Mouse (Mus musculus): ENCODE measurements at regions not wholly inside any gene's neighbourhood (a gene's known extent, or its start where the extent isn't known, plus 50 kb on each side); places are given as distances from the start of the nearest gene placed in this dataset.

DNA sequence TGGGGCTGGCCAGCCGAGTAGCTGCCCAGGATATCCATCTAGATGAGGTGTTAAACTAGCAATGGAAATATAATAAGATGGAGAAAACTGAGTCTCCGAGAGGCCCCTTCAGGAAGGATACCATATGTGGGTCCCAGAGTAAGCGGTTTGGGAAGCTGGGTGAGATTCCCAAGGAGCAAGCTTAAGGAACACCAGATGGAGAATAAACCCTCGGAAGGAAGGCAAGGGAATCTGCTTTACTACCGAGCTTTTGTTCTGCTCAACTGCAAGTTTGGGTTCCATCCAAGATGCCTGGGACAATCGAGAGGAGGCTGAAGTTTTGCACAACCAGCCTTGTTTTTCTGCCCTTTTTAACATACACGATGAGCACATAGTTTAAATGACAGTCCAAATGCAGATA lies 164.9 kb upstream of the Osr1 start:
- no peak for DNase-seq (ENCODE audit: inconsistent ontology term)

DNA sequence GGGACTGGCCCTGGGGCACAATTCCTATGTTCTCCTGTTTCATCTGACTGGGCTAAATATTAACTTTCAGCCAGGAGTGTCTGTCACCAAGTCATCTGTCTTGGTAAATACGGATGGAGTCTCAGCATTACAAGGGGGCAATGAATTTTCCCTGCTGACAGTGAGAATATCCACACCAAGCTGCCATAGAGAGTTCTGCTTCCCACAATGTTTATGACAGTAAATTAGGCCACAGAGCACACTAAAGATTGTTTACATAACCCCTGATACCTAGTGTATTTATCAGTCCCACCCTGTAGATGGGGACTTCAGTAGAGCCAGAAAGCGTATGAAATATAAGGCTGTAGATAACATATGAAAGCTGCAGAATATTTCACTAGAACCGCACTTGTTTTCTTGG lies 150.6 kb upstream of the Osr1 start:
- no peak for DNase-seq (ENCODE audit: inconsistent ontology term)

DNA sequence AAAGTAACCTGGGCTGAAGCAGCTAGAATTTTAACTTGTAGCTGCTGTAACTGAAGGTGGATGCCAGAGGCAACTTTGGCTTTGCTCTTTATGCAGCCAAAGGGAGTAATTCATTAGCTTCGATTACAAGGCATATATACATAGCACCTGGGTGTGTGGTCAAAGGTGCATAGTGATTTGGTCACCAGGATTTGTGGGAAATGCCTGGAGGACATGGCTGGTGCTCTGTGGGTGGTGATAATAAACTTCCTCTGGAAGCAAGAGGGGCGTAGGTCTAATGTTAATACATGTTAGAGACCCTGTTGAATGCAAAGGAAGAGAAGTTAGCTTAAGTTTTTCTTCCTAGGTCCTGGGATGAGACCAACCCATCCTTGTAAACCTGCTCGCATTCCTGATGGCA lies 139.3 kb upstream of the Osr1 start:
- DNase-seq (ENCODE audit: inconsistent ontology term), result no peak

GRCm38 (mm10) chr12:9438575-9439161 lies 131.2 kb upstream of the Osr1 start:
- no peak for DNase-seq (ENCODE audit: inconsistent ontology term)

GRCm38 (mm10) chr12:9450620-9451019 lies 119.3 kb upstream of the Osr1 start:
- DNase-seq (ENCODE audit: inconsistent ontology term), result no peak

GRCm38 (mm10) chr12:9460193-9460592 lies 109.7 kb upstream of the Osr1 start:
- DNase-seq (ENCODE audit: inconsistent ontology term), result no peak

DNA sequence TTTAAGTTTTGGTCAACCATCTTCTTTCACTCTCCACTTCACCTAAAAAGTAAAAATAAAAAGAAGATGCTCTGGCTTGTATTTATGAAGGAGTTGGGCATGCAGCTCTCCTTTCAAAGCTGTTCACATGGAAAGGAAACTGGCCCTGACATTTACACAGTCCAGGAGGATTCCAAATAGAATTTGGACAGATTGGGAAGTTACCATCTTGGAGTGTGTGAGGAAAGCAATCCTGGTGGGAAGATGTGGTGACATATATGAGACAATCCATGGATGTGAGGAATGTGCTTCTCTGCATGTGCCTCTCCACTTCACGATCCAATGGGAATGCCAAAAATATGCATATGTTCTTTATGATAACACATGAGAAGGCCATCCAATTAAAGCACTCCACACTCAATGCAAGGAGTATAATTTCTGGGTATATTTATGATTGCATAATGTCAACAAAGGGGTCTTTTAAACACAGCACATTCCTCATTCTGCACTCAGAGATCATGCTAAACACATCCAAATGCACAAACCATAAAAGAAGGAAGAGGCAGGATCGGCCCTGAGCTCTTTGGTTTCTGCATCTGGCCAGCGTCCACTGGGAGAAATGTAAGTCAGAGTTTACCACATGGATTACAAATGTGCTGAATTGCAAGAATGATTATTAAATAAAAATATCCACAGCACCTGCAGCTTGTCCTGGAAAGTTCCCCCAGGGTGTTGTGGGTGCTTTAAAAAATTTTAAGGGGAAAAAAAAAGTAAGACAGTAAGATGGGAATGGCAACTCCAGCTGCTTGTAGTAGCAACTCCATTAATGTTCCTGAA lies 100.1 kb upstream of the Osr1 start:
- no peak for DNase-seq (ENCODE audit: inconsistent ontology term)

DNA sequence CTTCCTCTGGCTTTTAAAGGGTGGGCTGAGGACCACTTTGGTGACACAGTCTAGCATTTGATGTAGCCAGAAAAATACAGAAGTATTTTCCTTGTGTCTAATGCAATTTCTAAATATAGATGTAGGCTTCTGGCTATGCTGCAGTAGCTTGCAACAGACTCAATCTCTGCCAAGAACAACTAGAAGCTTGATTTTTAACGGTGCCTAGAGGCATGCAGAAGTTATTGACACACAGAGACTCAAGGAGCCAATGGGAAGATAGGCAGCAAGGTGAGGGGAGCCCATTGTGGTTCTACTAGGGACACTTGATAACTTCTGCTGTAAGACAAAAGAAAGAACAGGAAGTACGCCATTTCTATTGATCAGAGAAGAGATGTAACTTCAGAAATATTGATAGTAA lies 94.1 kb upstream of the Osr1 start:
- DNase-seq (ENCODE audit: inconsistent ontology term), result no peak

DNA sequence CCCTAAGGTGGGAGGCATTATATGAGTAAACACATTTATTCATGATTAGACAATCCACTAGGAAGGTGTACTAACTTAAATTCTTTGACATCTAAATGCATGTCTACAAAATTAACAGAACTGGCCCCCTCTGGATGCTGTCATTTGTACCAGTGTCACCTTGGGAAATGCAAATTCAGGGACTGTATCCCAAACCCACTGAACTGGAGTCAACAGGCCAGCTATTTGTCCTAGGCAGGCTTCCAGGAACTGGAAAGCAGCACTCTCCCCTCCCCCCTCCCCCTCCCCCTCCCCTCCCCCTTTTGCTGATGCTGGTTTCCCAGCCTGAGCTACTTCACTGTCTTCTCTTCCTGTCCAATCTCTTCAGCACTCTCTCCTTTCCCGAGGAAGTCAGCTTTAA lies 91.7 kb upstream of the Osr1 start:
- no peak for DNase-seq (ENCODE audit: inconsistent ontology term)

DNA sequence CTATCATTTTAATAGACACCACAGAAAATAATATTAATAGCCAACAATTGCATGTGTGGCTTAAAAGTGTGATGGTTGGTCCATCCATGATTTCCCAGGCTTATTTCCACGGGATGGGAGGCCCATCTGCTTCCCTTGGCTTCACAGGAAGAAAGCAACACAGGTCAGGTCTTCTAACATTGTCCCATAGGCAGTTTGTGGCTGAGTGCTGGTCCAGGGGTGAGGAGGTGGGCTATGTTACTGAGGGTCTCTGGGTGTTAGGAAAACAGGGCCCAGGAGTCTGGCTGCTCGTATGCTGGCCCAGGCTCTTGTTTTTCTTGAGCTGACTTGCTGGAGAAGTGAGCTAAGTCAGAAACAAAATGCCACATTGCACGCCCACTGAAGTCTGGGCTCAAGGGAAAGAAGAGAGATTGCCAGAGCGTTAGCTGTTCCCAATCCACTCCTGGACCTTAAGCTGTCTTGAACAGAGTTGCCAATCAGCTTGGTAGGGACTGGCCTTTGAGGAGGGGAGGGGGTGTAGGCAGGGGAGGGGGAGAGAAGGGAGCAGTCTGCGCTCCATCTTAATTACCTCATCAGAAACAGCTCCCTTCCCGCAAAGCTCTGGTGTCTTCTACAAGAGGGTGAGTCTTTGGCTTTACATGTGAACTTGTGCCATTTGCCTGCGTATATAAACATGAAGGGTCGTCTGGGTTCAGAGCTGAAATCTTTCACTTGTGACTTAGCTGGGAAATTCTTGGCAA lies 82.1 kb upstream of the Osr1 start:
- no peak for DNase-seq (ENCODE audit: inconsistent ontology term)

DNA sequence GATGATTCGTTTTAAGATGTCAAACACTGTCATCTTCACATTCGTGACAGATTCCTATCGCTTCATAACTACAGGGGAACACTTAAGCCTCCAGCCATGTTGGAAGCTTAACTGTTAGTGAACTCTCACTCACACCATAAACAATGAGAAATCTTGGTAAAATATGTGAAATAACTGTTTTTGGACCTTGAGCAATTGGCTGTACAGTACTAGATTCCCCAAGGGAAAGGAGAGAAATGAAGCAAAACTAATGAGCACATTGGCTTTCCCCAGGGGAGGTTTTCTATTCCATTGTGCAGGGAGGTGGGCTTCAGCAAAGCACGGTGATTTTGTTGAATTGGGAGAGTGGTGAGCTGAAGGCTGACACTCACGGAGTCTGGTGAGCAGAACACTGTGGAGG lies 56.0 kb upstream of the Osr1 start:
- no peak for DNase-seq (ENCODE audit: inconsistent ontology term)

DNA sequence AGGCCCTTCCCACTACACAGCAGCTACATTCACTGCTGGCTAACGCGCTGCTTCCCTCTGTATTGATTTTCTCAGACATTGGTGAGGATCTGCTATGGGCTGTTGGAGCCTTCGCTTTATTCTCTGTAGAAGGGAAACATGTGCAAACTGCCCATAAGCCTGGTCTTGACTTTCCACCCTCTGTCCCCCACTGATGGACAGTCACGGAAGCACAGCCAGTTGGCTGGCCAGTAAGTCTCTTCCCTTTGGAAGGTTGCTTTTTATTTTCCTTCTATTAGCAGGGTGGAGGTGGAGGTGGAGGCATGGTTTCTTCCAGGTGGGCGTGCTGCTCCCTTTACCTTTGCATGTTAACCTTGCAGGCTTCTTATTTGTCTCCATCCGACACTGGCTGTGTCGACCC lies 51.1 kb upstream of the Osr1 start:
- DNase-seq (ENCODE audit: inconsistent ontology term), result no peak

DNA sequence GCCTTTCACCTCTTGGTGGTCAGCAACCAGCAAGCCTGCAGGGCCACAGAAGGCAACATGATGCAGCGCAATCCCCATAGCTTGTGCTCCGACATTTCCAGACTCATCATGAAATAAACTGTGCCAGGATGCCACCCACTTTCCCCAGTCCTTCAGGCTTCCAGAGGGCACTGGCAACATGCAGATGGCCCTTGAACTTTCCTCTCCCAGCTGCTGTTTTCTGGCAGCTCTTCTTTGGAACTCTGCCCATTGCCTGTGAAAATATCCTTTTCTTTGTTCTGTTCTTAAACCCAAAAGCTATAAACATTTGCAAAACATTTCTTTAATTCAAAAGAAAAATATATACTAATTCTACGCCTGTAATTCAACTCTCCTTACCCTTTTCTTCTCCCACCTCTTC lies 50.6 kb upstream of the Osr1 start:
- no peak for DNase-seq (ENCODE audit: inconsistent ontology term)

All from Muller cell, postnatal 12 days (primary cell).